Mouse (Mus musculus): ENCODE measurements around the gene Gm13043. TPM values are rescaled to one million over a fixed set of nuclear protein-coding genes. Genes with fewer than 3 reads are reported as not detected.

The Gm13043 gene
- polyA plus RNA-seq (2012; rRNA removed; ENCODE audit: low replicate concordance) = not detected in 2 replicates

DNA sequence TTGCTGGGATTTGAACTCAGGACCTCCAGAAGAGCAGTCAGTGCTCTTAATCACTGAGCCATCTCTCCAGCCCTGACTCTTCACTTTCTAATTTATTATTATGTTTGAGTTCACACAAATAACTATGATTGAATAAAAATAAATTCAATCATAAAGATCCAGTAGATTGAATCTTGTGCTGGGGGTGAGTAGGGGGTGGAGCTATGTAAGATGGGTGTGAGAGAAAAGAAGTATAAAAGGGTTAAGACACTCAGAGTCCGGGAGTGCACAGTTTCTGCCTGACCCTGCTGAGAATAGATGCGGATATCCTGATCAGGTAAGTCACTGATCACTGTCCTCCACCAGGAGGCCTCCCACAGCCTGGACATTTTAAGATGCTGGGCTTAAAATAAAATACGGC lies at the start of gene Gm13043:
Gene Gm13043 (plus strand): TSS at position 301 of the 400 bp plus-strand sequence.

DNA sequence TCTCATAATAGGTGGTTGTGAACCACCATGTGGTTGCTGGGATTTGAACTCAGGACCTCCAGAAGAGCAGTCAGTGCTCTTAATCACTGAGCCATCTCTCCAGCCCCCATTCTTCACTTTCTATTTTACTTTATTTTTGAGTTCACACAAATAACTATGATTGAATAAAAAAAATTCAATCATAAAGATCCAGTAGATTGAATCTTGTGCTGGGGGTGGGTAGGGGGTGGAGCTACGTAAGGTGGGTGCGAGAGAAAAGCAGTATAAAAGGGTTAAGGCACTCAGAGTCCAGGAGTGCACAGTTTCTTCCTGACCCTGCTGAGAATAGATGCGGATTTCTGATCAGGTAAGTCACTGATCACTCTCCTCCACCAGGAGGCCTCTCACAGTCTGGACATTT lies 24.5 kb downstream of the Gm13043 start, which contains the start of gene Gm13040:
Gene Gm13040 (plus strand): TSS at position 301 of the 400 bp plus-strand sequence.

DNA sequence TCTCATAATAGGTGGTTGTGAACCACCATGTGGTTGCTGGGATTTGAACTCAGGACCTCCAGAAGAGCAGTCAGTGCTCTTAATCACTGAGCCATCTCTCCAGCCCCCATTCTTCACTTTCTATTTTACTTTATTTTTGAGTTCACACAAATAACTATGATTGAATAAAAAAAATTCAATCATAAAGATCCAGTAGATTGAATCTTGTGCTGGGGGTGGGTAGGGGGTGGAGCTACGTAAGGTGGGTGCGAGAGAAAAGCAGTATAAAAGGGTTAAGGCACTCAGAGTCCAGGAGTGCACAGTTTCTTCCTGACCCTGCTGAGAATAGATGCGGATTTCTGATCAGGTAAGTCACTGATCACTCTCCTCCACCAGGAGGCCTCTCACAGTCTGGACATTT lies 40.3 kb downstream of the Gm13043 start, which contains the start of the genes BC080695 and Gm13057:
Gene BC080695 (plus strand): TSS at position 301 of the 400 bp plus-strand sequence.
Gene Gm13057 (plus strand): TSS at position 310 of the 400 bp plus-strand sequence.

Other genes starting within 250 kb of the Gm13043 start
- gene Pdpn, start 211.8 kb upstream of the Gm13043 start, polyA plus RNA-seq (2012; rRNA removed; ENCODE audit: low replicate concordance) = 7.9 and 9.5 TPM in 2 replicates
- gene Lrrc38, start 161.6 kb upstream of the Gm13043 start, polyA plus RNA-seq (2012; rRNA removed; ENCODE audit: low replicate concordance) = not detected in 2 replicates
- gene Pramel1, start 116.9 kb upstream of the Gm13043 start, polyA plus RNA-seq (2012; rRNA removed; ENCODE audit: low replicate concordance) = not detected in 2 replicates
- gene Pramef8, start 98.9 kb upstream of the Gm13043 start, polyA plus RNA-seq (2012; rRNA removed; ENCODE audit: low replicate concordance) = 8.0 and 10.8 TPM in 2 replicates
- gene Oog4, start 61.0 kb upstream of the Gm13043 start, polyA plus RNA-seq (2012; rRNA removed; ENCODE audit: low replicate concordance) = not detected in 2 replicates
- not detected in 2 replicates for gene Gm13040, start 24.6 kb downstream of the Gm13043 start, polyA plus RNA-seq (2012; rRNA removed; ENCODE audit: low replicate concordance)
- not detected in 2 replicates for gene BC080695, start 40.4 kb downstream of the Gm13043 start, polyA plus RNA-seq (2012; rRNA removed; ENCODE audit: low replicate concordance)
- not detected in 2 replicates for gene Gm13057, start 40.4 kb downstream of the Gm13043 start, polyA plus RNA-seq (2012; rRNA removed; ENCODE audit: low replicate concordance)
- gene Gm13083, start 103.7 kb downstream of the Gm13043 start, polyA plus RNA-seq (2012; rRNA removed; ENCODE audit: low replicate concordance) = not detected in 2 replicates
- not detected in 2 replicates for gene Gm13088, start 145.9 kb downstream of the Gm13043 start, polyA plus RNA-seq (2012; rRNA removed; ENCODE audit: low replicate concordance)
- gene Gm13089, start 191.4 kb downstream of the Gm13043 start, polyA plus RNA-seq (2012; rRNA removed; ENCODE audit: low replicate concordance) = not detected in 2 replicates
- not detected in 2 replicates for gene Gm13078, start 208.1 kb downstream of the Gm13043 start, polyA plus RNA-seq (2012; rRNA removed; ENCODE audit: low replicate concordance)